Mouse (Mus musculus) CH12.LX (cell line): ENCODE data around the gene Ly75. TPM values are rescaled to one million over a fixed set of nuclear protein-coding genes. Genes with fewer than 3 reads are reported as not detected.

ENCODE experiments used
- DNase-seq: peaks from one replicate; pipeline ENCODE4 v3.0.0-alpha.2; 2013; ENCODE audit errors: extremely low read depth
- H3K27ac ChIP-seq: 2 replicates; pipeline ENCODE4 v1.5.1; 2012; ENCODE audit warnings: low read depth, mild to moderate bottlenecking, control low read depth, moderate library complexity; ENCODE audit not compliant: insufficient read depth
- H3K27me3 ChIP-seq: replicated peaks from 2 replicates; pipeline ENCODE3; 2012; ENCODE audit warnings: inconsistent platforms
- H3K36me3 ChIP-seq, 2 experiments: replicated peaks in 1 of 2; 2 replicates each; pipeline versions ENCODE3 to v1.6.1; 2012; ENCODE audit warnings: inconsistent platforms in 1 of 2, low read length in 1 of 2, mild to moderate bottlenecking in 1 of 2, mixed read lengths in 1 of 2, moderate library complexity in 1 of 2; ENCODE audit not compliant: control insufficient read depth in 1 of 2, insufficient read depth in 1 of 2
- H3K4me1 ChIP-seq, 2 experiments: 2 replicates each; pipeline ENCODE4 v1.6.1; 2012; ENCODE audit warnings: inconsistent platforms in 1 of 2, moderate library complexity in 1 of 2; ENCODE audit not compliant: insufficient read depth in 2 of 2, control insufficient read depth in 1 of 2
- H3K4me2 ChIP-seq: 2 replicates; pipeline ENCODE4 v1.6.1; 2012; ENCODE audit warnings: low read depth, mild to moderate bottlenecking, control low read depth; ENCODE audit not compliant: poor library complexity, insufficient read depth, severe bottlenecking
- H3K4me3 ChIP-seq, 3 experiments: fragments of 150-350 bp in 1 of 3; sonication (generic) in 1 of 3; replicated peaks in 1 of 3; 2 replicates each; pipeline versions ENCODE3 to v1.5.1; 2011 to 2012; ENCODE audit warnings: low read depth in 2 of 3, low read length in 2 of 3, mild to moderate bottlenecking in 2 of 3, moderate library complexity in 2 of 3, control low read depth in 1 of 3, improper control_type of control experiment in 1 of 3, inconsistent platforms in 1 of 3, mixed read lengths in 1 of 3; ENCODE audit not compliant: poor library complexity in 1 of 3
- H3K79me2 ChIP-seq: replicated peaks from 2 replicates; pipeline ENCODE4 v1.6.1; 2012; ENCODE audit warnings: mild to moderate bottlenecking, moderate library complexity; ENCODE audit not compliant: control insufficient read depth, poor library complexity, insufficient read depth, severe bottlenecking; ENCODE audit errors: extremely low read depth
- H3K9ac ChIP-seq: 2 replicates; pipeline ENCODE4 v1.6.1; 2012; ENCODE audit warnings: low read depth, mild to moderate bottlenecking, control low read depth, moderate library complexity; ENCODE audit not compliant: insufficient read depth
- H3K9me3 ChIP-seq: replicated peaks from 2 replicates; pipeline ENCODE3; 2012; ENCODE audit warnings: low read length, inconsistent platforms, mixed read lengths
- BHLHE40 ChIP-seq: IDR thresholded peaks from 2 replicates; pipeline ENCODE4 v1.6.1; 2011; ENCODE audit warnings: mild to moderate bottlenecking, low read depth, low read length, improper control_type of control experiment
- CHD2 ChIP-seq: IDR thresholded peaks from 2 replicates; pipeline ENCODE4 v1.6.1; 2011; ENCODE audit warnings: low read length, improper control_type of control experiment
- E2F4 ChIP-seq: IDR thresholded peaks from 2 replicates; pipeline ENCODE4 v1.6.1; 2011; ENCODE audit warnings: low read depth, low read length, improper control_type of control experiment; ENCODE audit not compliant: insufficient replicate concordance
- ELF1 ChIP-seq: IDR thresholded peaks from 2 replicates; pipeline ENCODE4 v1.6.1; 2014; ENCODE audit warnings: low read depth, mild to moderate bottlenecking, inconsistent platforms, low read length, improper control_type of control experiment
- EP300 ChIP-seq: IDR thresholded peaks from 2 replicates; pipeline ENCODE4 v1.6.1; 2011; ENCODE audit warnings: low read length, improper control_type of control experiment
- ETS1 ChIP-seq: conservative IDR thresholded peaks from 2 replicates; pipeline ENCODE4 v1.6.1; 2012; ENCODE audit warnings: low read depth, mild to moderate bottlenecking, inconsistent platforms, low read length, improper control_type of control experiment, moderate library complexity
- GABPA ChIP-seq: IDR thresholded peaks from 2 replicates; pipeline ENCODE4 v1.6.1; 2012; ENCODE audit warnings: low read depth, low read length, improper control_type of control experiment, inconsistent platforms; ENCODE audit not compliant: insufficient replicate concordance
- HCFC1 ChIP-seq: IDR thresholded peaks from 2 replicates; pipeline ENCODE4 v1.6.1; 2012; ENCODE audit warnings: low read depth, mild to moderate bottlenecking, inconsistent platforms, low read length, improper control_type of control experiment
- IRF4 ChIP-seq: IDR thresholded peaks from 2 replicates; pipeline ENCODE4 v1.6.1; 2014; ENCODE audit warnings: low read depth, mild to moderate bottlenecking, inconsistent platforms, low read length, improper control_type of control experiment
- JUN ChIP-seq: IDR thresholded peaks from 2 replicates; pipeline ENCODE4 v1.6.1; 2011; ENCODE audit warnings: low read depth, mild to moderate bottlenecking, low read length, improper control_type of control experiment, moderate library complexity; ENCODE audit not compliant: insufficient read depth
- MAFK ChIP-seq: IDR thresholded peaks from 2 replicates; pipeline ENCODE4 v1.6.1; 2011; ENCODE audit warnings: low read length, improper control_type of control experiment; ENCODE audit not compliant: insufficient replicate concordance
- MAZ ChIP-seq: IDR thresholded peaks from 2 replicates; pipeline ENCODE4 v1.6.1; 2012; ENCODE audit warnings: low read depth, mild to moderate bottlenecking, inconsistent platforms, low read length, improper control_type of control experiment, moderate library complexity
- MEF2A ChIP-seq: IDR thresholded peaks from 2 replicates; pipeline ENCODE4 v1.6.1; 2014; ENCODE audit warnings: low read depth, mild to moderate bottlenecking, inconsistent platforms, low read length, improper control_type of control experiment, borderline replicate concordance
- MXI1 ChIP-seq: IDR thresholded peaks from 2 replicates; pipeline ENCODE4 v1.6.1; 2011; ENCODE audit warnings: mild to moderate bottlenecking, low read depth, low read length, improper control_type of control experiment
- PAX5 ChIP-seq: IDR thresholded peaks from 2 replicates; pipeline ENCODE4 v1.6.1; 2012; ENCODE audit warnings: low read length, inconsistent platforms, mixed read lengths
- RAD21 ChIP-seq: IDR thresholded peaks from 2 replicates; pipeline ENCODE4 v1.6.1; 2011; ENCODE audit warnings: low read depth, mild to moderate bottlenecking, low read length, improper control_type of control experiment, moderate library complexity
- SIN3A ChIP-seq: IDR thresholded peaks from 2 replicates; pipeline ENCODE4 v1.6.1; 2012; ENCODE audit warnings: low read length, improper control_type of control experiment, inconsistent platforms
- SMC3 ChIP-seq: IDR thresholded peaks from 2 replicates; pipeline ENCODE4 v1.6.1; 2011; ENCODE audit warnings: low read depth, low read length, improper control_type of control experiment
- TCF12 ChIP-seq: IDR thresholded peaks from 2 replicates; pipeline ENCODE4 v1.6.1; 2014; ENCODE audit warnings: low read depth, mild to moderate bottlenecking, inconsistent platforms, low read length, improper control_type of control experiment
- USF2 ChIP-seq: conservative IDR thresholded peaks from 2 replicates; pipeline ENCODE4 v1.6.1; 2011; ENCODE audit warnings: low read depth, low read length, improper control_type of control experiment
- ZC3H11A ChIP-seq: IDR thresholded peaks from 2 replicates; pipeline ENCODE4 v1.6.1; 2012; ENCODE audit warnings: low read depth, mild to moderate bottlenecking, inconsistent platforms, low read length, improper control_type of control experiment
- ZKSCAN1 ChIP-seq: IDR thresholded peaks from 2 replicates; pipeline ENCODE4 v1.6.1; 2012; ENCODE audit warnings: low read depth, inconsistent platforms, low read length, improper control_type of control experiment, borderline replicate concordance
- ZMIZ1 ChIP-seq: IDR thresholded peaks from 2 replicates; pipeline ENCODE4 v1.6.1; 2012; ENCODE audit warnings: low read depth, mild to moderate bottlenecking, inconsistent platforms, low read length, improper control_type of control experiment
- dilution Hi-C: fragments of 300-500 bp; cut with MboI; formaldehyde crosslinking; loops from 2 replicates; pipeline ENCODE4 v1.14.3; 2020; ENCODE audit warnings: low sequenced_read_pairs; ENCODE audit not compliant: extremely low pct_unique_long_range_greater_than_20kb, extremely low pct_ligation_motif_present
- in situ Hi-C: fragments of 300-500 bp; cut with MboI; formaldehyde crosslinking; loops from 3 replicates; pipeline ENCODE4 v1.14.3; 2019; ENCODE audit warnings: low sequenced_read_pairs, low pct_ligation_motif_present, low pct_unique_long_range_greater_than_20kb, mixed read lengths
- polyA plus RNA-seq: library from polyadenylated mRNA; unstranded; fragments of >175 nt; gene quantifications from 2 replicates; pipeline ENCODE4 v1.2.1, GENCODE M21; 2012; ENCODE audit warnings: low read depth; ENCODE audit not compliant: insufficient read length
- total RNA-seq, 2 experiments: library from RNA; depleted of rRNA; stranded (reverse); fragments of 300-350 nt in 1 of 2; fragments of >200 nt in 1 of 2; gene quantifications; 2 replicates each; pipeline ENCODE4 v1.2.3; 2012 to 2014

The Ly75 gene
- total and polyA plus RNA-seq, 3 experiments = 10.6 to 32.2 (median 13.8) TPM

DNA sequence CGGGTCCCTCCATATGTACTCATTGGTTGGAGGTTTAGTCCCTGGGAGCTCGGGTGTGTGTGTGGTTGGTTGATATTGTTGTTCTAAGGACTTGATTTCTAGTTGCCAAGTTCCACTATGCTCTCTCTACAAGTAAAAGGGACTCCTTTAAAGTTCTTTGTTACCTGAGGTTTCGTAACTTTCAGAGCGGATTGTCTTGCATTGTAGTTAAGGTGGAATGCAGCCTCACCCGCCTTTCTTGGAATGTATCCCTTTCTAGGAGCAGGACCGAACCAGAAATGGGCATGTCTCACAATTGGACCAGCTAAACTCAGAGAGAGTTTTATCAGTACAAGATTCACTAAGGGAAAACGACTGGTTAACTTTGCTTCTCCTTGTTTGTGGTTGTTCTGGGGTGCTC, 28.1 kb upstream of the Ly75 start:
- Histone ChIP-seq H3K36me3 (no peaks in the 10 kb centered on the region), H3K4me3 (no peak overlapping the region), H3K9me3 (no peaks in the 10 kb centered on the region), H3K4me2 (no peak overlapping the region), H3K27me3 (no peaks in the 10 kb centered on the region), H3K79me2 (no peaks in the 10 kb centered on the region), H3K9ac (no peak overlapping the region), H3K4me1 (peaks cover 1% of the 10 kb centered on the region in 2 experiments; a peak in 1 of 4 replicates), H3K27ac (no peak overlapping the region)
- TF ChIP-seq SIN3A = no peak
- TF ChIP-seq ZMIZ1 = no peak
- TF ChIP-seq JUN = no peak
- TF ChIP-seq HCFC1 = no peak
- no peak for TF ChIP-seq PAX5
- no peak for DNase-seq
- in situ Hi-C loops (loop anchor here (25.0 kb wide), 1 partner anchor 174 kb away; no protein-coding TSS in a partner anchor), dilution Hi-C loops (no loop called here)

DNA sequence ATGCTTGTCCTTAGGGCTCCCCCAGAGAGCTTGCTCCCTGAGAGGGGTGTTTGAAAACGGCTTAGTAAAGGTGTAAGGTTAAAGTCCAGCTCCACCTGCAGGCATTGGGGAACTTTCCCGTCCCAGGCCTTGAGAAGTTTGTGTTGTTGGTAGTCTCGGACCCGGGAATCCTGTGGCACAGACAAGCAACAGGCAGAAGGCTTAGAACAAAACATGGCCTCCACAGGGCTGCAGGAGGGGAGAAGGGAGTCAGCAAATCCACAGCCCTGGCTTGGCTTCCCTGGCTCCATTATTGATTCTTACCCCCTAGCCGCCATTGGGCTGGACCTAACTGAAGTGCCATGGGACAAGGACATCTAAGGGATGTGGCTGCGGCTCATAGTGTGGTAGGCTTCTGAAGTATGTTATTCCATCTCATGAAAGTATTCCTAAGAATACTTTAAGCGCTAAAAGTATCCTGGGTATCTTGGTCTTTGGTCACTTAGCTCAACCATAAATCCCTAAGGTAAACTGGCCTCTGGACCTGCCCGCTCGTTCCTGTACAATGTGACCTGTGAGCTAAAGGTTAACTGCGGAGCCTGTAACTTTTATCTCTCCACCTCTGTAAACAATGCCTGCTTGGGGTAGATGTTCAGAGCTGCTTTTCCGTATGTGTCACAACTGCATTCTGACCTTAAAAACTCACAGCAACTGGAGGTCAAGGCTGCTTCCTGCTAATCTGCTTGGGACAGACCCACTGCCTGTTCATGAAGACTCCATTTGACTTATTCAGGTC, 27.1 kb upstream of the Ly75 start:
- in situ Hi-C loops (loop anchor here (25.0 kb wide), 1 partner anchor 173 kb away; no protein-coding TSS in a partner anchor), dilution Hi-C loops (no loop called here)
- TF ChIP-seq BHLHE40 (no peak), USF2 (no peak), TCF12 (no peak), MXI1 (no peak), ZMIZ1 (no peak), ELF1 (no peak), HCFC1 (no peak), SMC3 (no peak), RAD21 (no peak)
- no peak for DNase-seq
- no peak overlapping the region for H3K4me3 ChIP-seq
- no peak overlapping the region for H3K27ac ChIP-seq
- no peaks in the 10 kb centered on the region for H3K79me2 ChIP-seq
- H3K27me3 ChIP-seq = no peaks in the 10 kb centered on the region
- no peak overlapping the region for H3K9ac ChIP-seq
- H3K4me1 ChIP-seq = no peaks in the 10 kb centered on the region; a peak in 2 of 4 replicates
- no peaks in the 10 kb centered on the region for H3K9me3 ChIP-seq
- H3K36me3 ChIP-seq = no peaks in the 10 kb centered on the region
- no peak overlapping the region for H3K4me2 ChIP-seq

DNA sequence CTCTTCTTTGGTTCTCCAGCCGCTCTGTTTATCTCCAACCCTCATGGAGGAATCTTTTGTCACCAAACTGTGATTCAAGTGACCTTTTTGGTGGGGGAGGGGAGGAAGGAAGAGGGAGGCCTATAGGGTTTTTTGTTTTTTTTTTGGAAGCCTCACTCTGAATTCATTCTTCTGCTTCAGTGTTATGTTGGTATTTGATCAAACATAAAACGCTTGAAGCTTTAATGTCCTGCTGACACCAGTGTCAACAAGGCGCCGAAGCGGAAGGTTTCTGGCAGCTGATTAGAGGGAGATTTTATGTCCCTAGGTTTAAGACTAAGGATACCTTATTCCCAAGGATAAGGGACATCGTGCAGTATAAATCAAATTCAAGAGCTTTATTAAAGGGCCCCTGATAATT, 26.1 kb upstream of the Ly75 start:
- H3K27me3 ChIP-seq = no peaks in the 10 kb centered on the region
- TF ChIP-seq JUN = no peak
- no peak for TF ChIP-seq TCF12
- TF ChIP-seq PAX5 = no peak
- no peak for TF ChIP-seq ZC3H11A
- TF ChIP-seq IRF4 = no peak
- TF ChIP-seq MAFK = no peak
- no peak for TF ChIP-seq ETS1
- TF ChIP-seq EP300 = no peak
- no peak for TF ChIP-seq USF2
- no peak for TF ChIP-seq GABPA
- TF ChIP-seq MEF2A = no peak
- TF ChIP-seq E2F4 = no peak
- TF ChIP-seq MAZ = no peak
- TF ChIP-seq SIN3A = no peak
- no peak for TF ChIP-seq ZKSCAN1
- no peak for TF ChIP-seq CHD2
- TF ChIP-seq ELF1 = no peak
- in situ Hi-C loops (loop anchor here (25.0 kb wide), 1 partner anchor 172 kb away; no protein-coding TSS in a partner anchor), dilution Hi-C loops (no loop called here)
- no peaks in the 10 kb centered on the region for H3K79me2 ChIP-seq
- no peaks in the 10 kb centered on the region; a peak in 2 of 4 replicates for H3K4me1 ChIP-seq
- H3K9ac ChIP-seq = no peak overlapping the region
- no peak overlapping the region for H3K4me3 ChIP-seq
- no peak overlapping the region for H3K27ac ChIP-seq
- no peak for DNase-seq
- H3K9me3 ChIP-seq = no peaks in the 10 kb centered on the region
- no peak overlapping the region for H3K4me2 ChIP-seq
- no peaks in the 10 kb centered on the region for H3K36me3 ChIP-seq
